ENCODE assay signal across 13 mouse cellular contexts in genomic region chr3:144378524-144379225, GRCm38 (mm10).
DNase-seq lines count a peak whose midpoint lies in the region; ATAC-seq and TF ChIP-seq lines count a peak whose summit lies in the region.
"Had no signal": no experiment of that assay in that cellular context is flagged by ENCODE, and none has a peak within 500 bp of the region (broad histone marks: within the 10 kb centered on the region; RNA-seq: fewer than 3 reads in every experiment).

No protein-coding gene starts in this region.

- no peak overlapping the region; the same call in 1 of the 2 replicates for H3K27ac ChIP-seq in layer of hippocampus, adult 2 months
- H3K27ac ChIP-seq in hindbrain, embryonic 10.5 days, result peak overlapping the region; percentile 85
- H3K27ac ChIP-seq in midbrain, embryonic 10.5 days (replicated peaks), result peak overlapping the region; percentile 46; the same call in 1 of the 2 replicates
- no peak overlapping the region for H3K27ac ChIP-seq in lung, postnatal 0 days (ENCODE audit: low read length)
- H3K27ac ChIP-seq: heart, embryonic 13.5 days; intestine, embryonic 15.5 days; lung, embryonic 15.5 days had no signal

- H3K9me3 ChIP-seq in hindbrain, embryonic 10.5 days, result no peaks in the 10 kb centered on the region
- H3K9me3 ChIP-seq in midbrain, embryonic 10.5 days (replicated peaks), result no peaks in the 10 kb centered on the region
- H3K9me3 ChIP-seq in lung, postnatal 0 days (ENCODE audit: low read length), result no peaks in the 10 kb centered on the region
- H3K9me3 ChIP-seq: heart, embryonic 13.5 days; intestine, embryonic 15.5 days; lung, embryonic 15.5 days had no signal

- peaks cover 41% of the 10 kb centered on the region for H3K4me1 ChIP-seq in hindbrain, embryonic 10.5 days (replicated peaks)
- peaks cover 38% of the 10 kb centered on the region for H3K4me1 ChIP-seq in midbrain, embryonic 10.5 days
- H3K4me1 ChIP-seq in lung, postnatal 0 days (ENCODE audit: insufficient read depth, low read depth, low read length), result no peaks in the 10 kb centered on the region
- H3K4me1 ChIP-seq: intestine, embryonic 15.5 days had no signal

- H3K4me3 ChIP-seq in layer of hippocampus, adult 2 months, result no peak overlapping the region
- no peak overlapping the region for H3K4me3 ChIP-seq in hindbrain, embryonic 10.5 days
- H3K4me3 ChIP-seq in midbrain, embryonic 10.5 days, result no peak overlapping the region
- no peak overlapping the region for H3K4me3 ChIP-seq in lung, postnatal 0 days (ENCODE audit: low read depth, low read length)
- H3K4me3 ChIP-seq: heart, embryonic 13.5 days; intestine, embryonic 15.5 days; lung, embryonic 15.5 days had no signal

- ATAC-seq in lung, postnatal 0 days, result no peak
- ATAC-seq: intestine, embryonic 15.5 days had no signal

- TF ChIP-seq EP300 in lung, postnatal 0 days (IDR thresholded peaks at IDR 0.05), result no peak

- H3K36me3 ChIP-seq in hindbrain, embryonic 10.5 days, result no peaks in the 10 kb centered on the region
- no peaks in the 10 kb centered on the region for H3K36me3 ChIP-seq in midbrain, embryonic 10.5 days
- H3K36me3 ChIP-seq in lung, postnatal 0 days (ENCODE audit: insufficient read depth, low read length), result no peaks in the 10 kb centered on the region
- H3K36me3 ChIP-seq: heart, embryonic 13.5 days; intestine, embryonic 15.5 days; lung, embryonic 15.5 days had no signal

- WGBS in hindbrain, embryonic 10.5 days, result 90% methylated on average over 8 of the region's 8 CpGs
- WGBS in midbrain, embryonic 10.5 days, result 91% methylated on average over 8 of the region's 8 CpGs
- WGBS in lung, postnatal 0 days, result 90% methylated on average over 8 of the region's 8 CpGs

- no peak overlapping the region for H3K9ac ChIP-seq in lung, postnatal 0 days (replicated peaks; ENCODE audit: low read depth)
- H3K9ac ChIP-seq: heart, embryonic 13.5 days; intestine, embryonic 15.5 days; lung, embryonic 15.5 days had no signal

- TF ChIP-seq CTCF in layer of hippocampus, adult 2 months (conservative IDR thresholded peaks at IDR 0.05), result peak; percentile 29; the same call in 1 of the 2 replicates
- no peak for TF ChIP-seq CTCF in lung, postnatal 0 days (IDR thresholded peaks at IDR 0.05)

- DNase-seq in layer of hippocampus, adult 2 months (ENCODE audit: low spot score in 2 of 2), result no peak
- no peak for DNase-seq in layer of hippocampus, adult 8-10 months (ENCODE audit: low spot score in 2 of 2)
- peak; percentile 6 for DNase-seq in hindbrain, embryonic 10.5 days (ENCODE audit: low spot score)
- no peak for DNase-seq in midbrain, embryonic 10.5 days (ENCODE audit: low spot score)
- no peak for DNase-seq in heart, adult 18-20 months
- DNase-seq in T-cell, adult 2 months (ENCODE audit: low spot score), result no peak
- DNase-seq in gastrocnemius, postnatal 25 days, result no peak
- DNase-seq in lung, postnatal 0 days (ENCODE audit: low spot score), result no peak
- DNase-seq: cerebellum, adult 9-11 months; left cerebral cortex, postnatal 4 days had no signal

- no peak overlapping the region for H3K4me2 ChIP-seq in lung, postnatal 0 days (replicated peaks; ENCODE audit: low read depth, low read length)
- H3K4me2 ChIP-seq: heart, embryonic 13.5 days; intestine, embryonic 15.5 days; lung, embryonic 15.5 days had no signal

- H3K27me3 ChIP-seq in hindbrain, embryonic 10.5 days (ENCODE audit: insufficient read depth, poor library complexity, severe bottlenecking), result no peaks in the 10 kb centered on the region
- H3K27me3 ChIP-seq in midbrain, embryonic 10.5 days (ENCODE audit: low read depth, poor library complexity, severe bottlenecking), result no peaks in the 10 kb centered on the region
- H3K27me3 ChIP-seq in lung, postnatal 0 days (replicated peaks; ENCODE audit: insufficient read depth, low read length), result no peaks in the 10 kb centered on the region
- H3K27me3 ChIP-seq: intestine, embryonic 15.5 days; lung, embryonic 15.5 days had no signal

Comparison
In these comparisons a context has a peak if more than half of its experiments do, and no peak if none do; other contexts are left out.
1. H3K27ac ChIP-seq: peak in hindbrain, embryonic 10.5 days (single experiment) and midbrain, embryonic 10.5 days (single experiment); none in layer of hippocampus, adult 2 months (single experiment) and lung, postnatal 0 days (single experiment).